ENCODE assay signal across 12 mouse cellular contexts in the genomic region with DNA sequence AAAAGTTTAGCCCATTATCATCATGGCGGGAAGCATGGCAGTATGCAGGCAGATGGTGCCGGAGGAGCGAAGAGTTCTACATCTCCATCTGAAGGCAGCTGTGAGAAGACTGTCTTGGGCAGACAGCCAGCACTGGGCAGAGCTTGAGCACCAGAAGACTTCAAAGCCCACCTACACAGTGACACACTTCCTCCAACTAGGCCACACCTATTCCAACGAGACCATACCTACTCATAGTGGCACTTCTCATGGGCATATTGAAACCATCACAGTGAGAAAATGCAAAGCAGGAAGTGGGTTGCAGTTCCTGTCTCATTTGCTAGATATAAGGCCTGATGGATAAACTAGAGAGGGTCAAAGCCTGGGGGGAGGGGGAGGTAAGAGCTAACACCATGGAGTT. TPM values are rescaled to one million over a fixed set of nuclear protein-coding genes. Genes with fewer than 3 reads are reported as not detected.
DNase-seq lines count a peak whose midpoint lies in the region; ATAC-seq lines count a peak whose summit lies in the region.
"Had no signal": no experiment of that assay in that cellular context is flagged by ENCODE, and none has a peak within 500 bp of the region (broad histone marks: within the 10 kb centered on the region; RNA-seq: fewer than 3 reads in every experiment).

No protein-coding gene starts in this region.

- no peaks in the 10 kb centered on the region for H3K4me1 ChIP-seq in forebrain, embryonic 11.5 days (replicated peaks; ENCODE audit: control insufficient read depth, insufficient read depth, low read length)
- H3K4me1 ChIP-seq: heart, embryonic 12.5 days; midbrain, embryonic 12.5 days had no signal

- no peaks in the 10 kb centered on the region for H3K36me3 ChIP-seq in forebrain, embryonic 11.5 days (ENCODE audit: control insufficient read depth, insufficient read depth, low read length)
- H3K36me3 ChIP-seq: heart, embryonic 12.5 days; midbrain, embryonic 12.5 days had no signal

- no peak overlapping the region for H3K4me2 ChIP-seq in forebrain, embryonic 11.5 days (ENCODE audit: low read depth, low read length, severe bottlenecking)
- H3K4me2 ChIP-seq: heart, embryonic 12.5 days; midbrain, embryonic 12.5 days had no signal

- no peaks in the 10 kb centered on the region for H3K27me3 ChIP-seq in forebrain, embryonic 11.5 days (ENCODE audit: control insufficient read depth, insufficient read depth, low read length)
- H3K27me3 ChIP-seq: heart, embryonic 12.5 days; midbrain, embryonic 12.5 days had no signal

- 98% methylated on average over 4 of the region's 4 CpGs for WGBS in forebrain, embryonic 11.5 days

- H3K27ac ChIP-seq in forebrain, embryonic 11.5 days (ENCODE audit: low read depth, low read length), result no peak overlapping the region
- H3K27ac ChIP-seq: midbrain, embryonic 12.5 days had no signal

- intact Hi-C loops in left cerebral cortex, postnatal 4 days (cut with DNase I), result no loop called here
- intact Hi-C loops in heart, postnatal 25 days (cut with DNase I), result no loop called here

- no peak for ATAC-seq in forebrain, embryonic 11.5 days (replicated peaks; ENCODE audit: low FRiP score)

- H3K9me3 ChIP-seq in forebrain, embryonic 11.5 days (ENCODE audit: control insufficient read depth, low read length), result no peaks in the 10 kb centered on the region
- H3K9me3 ChIP-seq: heart, embryonic 12.5 days; midbrain, embryonic 12.5 days had no signal

- H3K4me3 ChIP-seq in forebrain, embryonic 11.5 days (ENCODE audit: low read depth, low read length), result no peak overlapping the region
- H3K4me3 ChIP-seq: heart, embryonic 12.5 days; midbrain, embryonic 12.5 days had no signal

- peak; percentile 32 for DNase-seq in layer of hippocampus, adult 11-12 months (ENCODE audit: low spot score)
- DNase-seq in layer of hippocampus, postnatal 14 days (ENCODE audit: low spot score in 2 of 2), result no peak
- DNase-seq in frontal cortex, postnatal 10 days (ENCODE audit: low spot score in 2 of 2), result peak; percentile 40 to 51
- DNase-seq in left cerebral cortex, postnatal 4 days, result peak; percentile 12
- peak; percentile 57 for DNase-seq in telencephalon, adult 2 months (ENCODE audit: low read depth, low spot score)
- no peak for DNase-seq in forebrain, embryonic 11.5 days (ENCODE audit: low spot score)
- DNase-seq in retina, postnatal 1 day, result no peak
- no peak for DNase-seq in heart, postnatal 25 days (ENCODE audit: low spot score)
- DNase-seq: cerebellum, adult 11 months; kidney, adult 8-10 months had no signal

- no peak overlapping the region for H3K9ac ChIP-seq in forebrain, embryonic 11.5 days (ENCODE audit: low read length)
- H3K9ac ChIP-seq: heart, embryonic 12.5 days; midbrain, embryonic 12.5 days had no signal

RNA-seq across cellular contexts. Expression of a gene that starts 29.5 kb away (rescaled TPM):
- total RNA-seq in layer of hippocampus, postnatal 14 days (2021), result 100 to 1,000 TPM; 192 to 218 TPM
- 10 to 100 TPM; 74.8 to 87.6 TPM for total RNA-seq in left cerebral cortex, postnatal 4 days (2021)
- polyA plus RNA-seq in forebrain, embryonic 11.5 days (2014; fragmentation: Nextera tagmentation; extraction: Ambion mirVana), result 1.0 and 1.1 TPM in 2 replicates
- 1 to 10 TPM; 2.5 to 2.8 TPM for total RNA-seq in heart, postnatal 25 days (2021)

Comparison
In these comparisons a context has a peak if more than half of its experiments do, and no peak if none do; other contexts are left out.
1. DNase-seq: peak in layer of hippocampus, adult 11-12 months (single experiment), frontal cortex, postnatal 10 days (2 of 2), left cerebral cortex, postnatal 4 days (single experiment) and telencephalon, adult 2 months (single experiment); none in layer of hippocampus, postnatal 14 days (0 of 2), forebrain, embryonic 11.5 days (single experiment), retina, postnatal 1 day (single experiment) and heart, postnatal 25 days (single experiment).
2. RNA of a gene that starts 29.5 kb away (total RNA-seq): 192 to 218 TPM in layer of hippocampus, postnatal 14 days and 74.8 to 87.6 TPM in left cerebral cortex, postnatal 4 days; 2.5 to 2.8 TPM in heart, postnatal 25 days; every median in the first group is over 10 times any median in the second.